Mouse (Mus musculus) gastrocnemius, postnatal 36 days (tissue): ENCODE measurements around the gene Rbfox3. TPM values are rescaled to one million over a fixed set of nuclear protein-coding genes. Genes with fewer than 3 reads are reported as not detected.
A peak's percentile ranks its signal among the peaks of the same experiment; 100 is the strongest.

Experiments
- DNase-seq, 2 experiments: peaks; one replicate each; pipeline ENCODE4 v3.0.0; 2022
- intact Hi-C: fragments of 180-260 bp; cut with DNase I; formaldehyde crosslinking; loops from one replicate; pipeline ENCODE4 v1.15.1; 2025
- total RNA-seq, 2 experiments: library from RNA; stranded (reverse); gene quantifications; 2 replicates each; pipeline ENCODE4 v1.2.3; 2021

The Rbfox3 gene
- total RNA-seq, 2 experiments from 2014 or later = 0.37 TPM; not detected in 1

- intact Hi-C loops = no loop called here
- no peak for DNase-seq
Observed at GRCm38 (mm10) chr11:118530313-118530712, 381.1 kb downstream of the Rbfox3 start.

GRCm38 (mm10) chr11:118528761-118529160 is 382.6 kb downstream of the Rbfox3 start:
- no peak for DNase-seq
- intact Hi-C loops = no loop called here

GRCm38 (mm10) chr11:118525059-118525458 is 386.3 kb downstream of the Rbfox3 start:
- intact Hi-C loops = no loop called here
- no peak for DNase-seq

GRCm38 (mm10) chr11:118523496-118524145 is 387.8 kb downstream of the Rbfox3 start:
- intact Hi-C loops = no loop called here
- DNase-seq = no peak

GRCm38 (mm10) chr11:118520932-118521331 is 390.5 kb downstream of the Rbfox3 start:
- intact Hi-C loops = no loop called here
- no peak for DNase-seq

GRCm38 (mm10) chr11:118520251-118520650 is 391.1 kb downstream of the Rbfox3 start:
- DNase-seq = no peak
- intact Hi-C loops = no loop called here

GRCm38 (mm10) chr11:118518743-118519142 is 392.7 kb downstream of the Rbfox3 start:
- no peak for DNase-seq
- intact Hi-C loops = no loop called here

- intact Hi-C loops = no loop called here
- no peak for DNase-seq
Observed at GRCm38 (mm10) chr11:118517924-118518323, 393.5 kb downstream of the Rbfox3 start.

GRCm38 (mm10) chr11:118512257-118512910 is 399.0 kb downstream of the Rbfox3 start:
- no peak for DNase-seq
- intact Hi-C loops = no loop called here

GRCm38 (mm10) chr11:118511851-118512250 is 399.5 kb downstream of the Rbfox3 start:
- DNase-seq = no peak
- intact Hi-C loops = no loop called here

GRCm38 (mm10) chr11:118508341-118508740 is 403.1 kb downstream of the Rbfox3 start:
- no peak for DNase-seq
- intact Hi-C loops = loop anchor here (5.0 kb wide), 1 partner anchor 234 kb away; no protein-coding TSS in a partner anchor

GRCm38 (mm10) chr11:118507904-118508303 is 403.5 kb downstream of the Rbfox3 start:
- DNase-seq = peak; percentile 49 to 70
- intact Hi-C loops = loop anchor here (5.0 kb wide), 1 partner anchor 234 kb away; no protein-coding TSS in a partner anchor

GRCm38 (mm10) chr11:118507095-118507494 is 404.3 kb downstream of the Rbfox3 start:
- intact Hi-C loops = loop anchor here (5.0 kb wide), 1 partner anchor 235 kb away; no protein-coding TSS in a partner anchor
- no peak for DNase-seq

GRCm38 (mm10) chr11:118504180-118504454 is 407.3 kb downstream of the Rbfox3 start:
- no peak for DNase-seq
- intact Hi-C loops = no loop called here

- no peak for DNase-seq
- intact Hi-C loops = no loop called here
Observed at GRCm38 (mm10) chr11:118503418-118504179, 407.8 kb downstream of the Rbfox3 start.

GRCm38 (mm10) chr11:118502990-118503389 is 408.4 kb downstream of the Rbfox3 start:
- intact Hi-C loops = no loop called here
- DNase-seq = no peak

GRCm38 (mm10) chr11:118496066-118496689 is 415.2 kb downstream of the Rbfox3 start:
- intact Hi-C loops = no loop called here
- DNase-seq = no peak

GRCm38 (mm10) chr11:118495065-118495464 is 416.3 kb downstream of the Rbfox3 start:
- DNase-seq = no peak
- intact Hi-C loops = no loop called here

- DNase-seq = no peak
- intact Hi-C loops = no loop called here
Observed at GRCm38 (mm10) chr11:118494001-118494737, 417.2 kb downstream of the Rbfox3 start.

GRCm38 (mm10) chr11:118493458-118493857 is 417.9 kb downstream of the Rbfox3 start:
- intact Hi-C loops = no loop called here
- DNase-seq = no peak
